Mouse (Mus musculus) forebrain, embryonic 10.5 days (tissue): Measurements from ENCODE around the gene Dctn3. TPM values are rescaled to one million over a fixed set of nuclear protein-coding genes. Genes with fewer than 3 reads are reported as not detected.
A peak's percentile ranks its signal among the peaks of the same experiment; 100 is the strongest.

Experiments used
- DNase-seq: peaks from one replicate; pipeline ENCODE4 v3.0.0-alpha.2; 2017; ENCODE audit warnings: low spot score; ENCODE audit errors: extremely low spot score
- H3K27ac ChIP-seq: fragments of 300-500 bp; sonication (generic); 2 replicates; pipeline ENCODE4 v1.5.1; 2016; ENCODE audit warnings: mild to moderate bottlenecking
- H3K27me3 ChIP-seq: fragments of 300-500 bp; sonication (generic); 2 replicates; pipeline ENCODE4 v1.6.1; 2016; ENCODE audit warnings: mild to moderate bottlenecking; ENCODE audit not compliant: poor library complexity, severe bottlenecking
- H3K36me3 ChIP-seq: fragments of 300-500 bp; sonication (generic); replicated peaks from 2 replicates; pipeline ENCODE4 v1.6.1; 2016; ENCODE audit warnings: mild to moderate bottlenecking, moderate library complexity
- H3K4me1 ChIP-seq: fragments of 300-500 bp; sonication (generic); 2 replicates; pipeline ENCODE4 v1.6.1; 2016
- H3K4me3 ChIP-seq: fragments of 300-500 bp; sonication (generic); 2 replicates; pipeline ENCODE4 v1.5.1; 2016; ENCODE audit warnings: mild to moderate bottlenecking, moderate library complexity
- H3K9me3 ChIP-seq: fragments of 300-500 bp; sonication (generic); 2 replicates; pipeline ENCODE4 v1.6.1; 2016; ENCODE audit warnings: mild to moderate bottlenecking, moderate library complexity
- WGBS: fragments of 180-500 bp; shearing (Covaris S2); methylation state at CpG from one replicate; pipeline ENCODE4 v1.1.7; 2016; 5-methylcytosine and 5-hydroxymethylcytosine counted together
- polyA plus RNA-seq: library from polyadenylated mRNA; unstranded; fragments of >200 nt; fragmentation: Nextera tagmentation; extraction: Ambion mirVana; gene quantifications from 2 replicates; pipeline ENCODE4 v1.2.1, GENCODE M21; 2016

Gene Dctn3
- polyA plus RNA-seq, 1 experiment from 2014 or later: 141 TPM

- DNase-seq: peak; percentile 55
- Histone ChIP-seq H3K4me1 (peaks cover 52% of the 10 kb centered on the region), H3K9me3 (no peaks in the 10 kb centered on the region), H3K36me3 (no peaks in the 10 kb centered on the region), H3K27ac (peak overlapping the region; percentile 80), H3K27me3 (peaks cover 86% of the 10 kb centered on the region), H3K4me3 (peak overlapping the region; percentile 53)
- WGBS: 7% methylated on average over 20 of the region's 20 CpGs
Measured at GRCm38 (mm10) chr4:41726826-41727621, 4.1 kb upstream of the Dctn3 start.

- Histone ChIP-seq H3K27ac (no peak overlapping the region; the same call in 1 of the 2 replicates), H3K36me3 (peaks cover 57% of the 10 kb centered on the region), H3K4me3 (no peak overlapping the region), H3K9me3 (no peaks in the 10 kb centered on the region), H3K4me1 (peaks cover 47% of the 10 kb centered on the region), H3K27me3 (no peaks in the 10 kb centered on the region)
- no peak for DNase-seq
- WGBS: 68% methylated on average over 6 of the region's 6 CpGs
Measured at GRCm38 (mm10) chr4:41716834-41717233, 6.1 kb downstream of the Dctn3 start.

- Histone ChIP-seq H3K9me3 (no peaks in the 10 kb centered on the region), H3K27me3 (no peaks in the 10 kb centered on the region), H3K4me3 (no peak overlapping the region), H3K4me1 (peaks cover 52% of the 10 kb centered on the region), H3K27ac (no peak overlapping the region), H3K36me3 (peaks cover 70% of the 10 kb centered on the region)
- DNase-seq: no peak
- 85% methylated on average over 5 of the region's 5 CpGs for WGBS
Measured at GRCm38 (mm10) chr4:41715596-41715995, 7.4 kb downstream of the Dctn3 start.

GRCm38 (mm10) chr4:41715082-41715481, 7.9 kb downstream of the Dctn3 start:
- no peaks in the 10 kb centered on the region for H3K27me3 ChIP-seq
- H3K27ac ChIP-seq: no peak overlapping the region
- DNase-seq: no peak
- H3K4me3 ChIP-seq: no peak overlapping the region
- H3K4me1 ChIP-seq: peaks cover 52% of the 10 kb centered on the region
- H3K36me3 ChIP-seq: peaks cover 73% of the 10 kb centered on the region
- H3K9me3 ChIP-seq: no peaks in the 10 kb centered on the region
- WGBS: 81% methylated on average over 8 of the region's 8 CpGs

- no peaks in the 10 kb centered on the region for H3K27me3 ChIP-seq
- peak; percentile 49 for DNase-seq
- peak overlapping the region; percentile 75 for H3K4me3 ChIP-seq
- no peak overlapping the region for H3K27ac ChIP-seq
- 14% methylated on average over 8 of the region's 8 CpGs for WGBS
- H3K36me3 ChIP-seq: peaks cover 66% of the 10 kb centered on the region
- H3K4me1 ChIP-seq: peaks cover 52% of the 10 kb centered on the region
- no peaks in the 10 kb centered on the region for H3K9me3 ChIP-seq
Measured at GRCm38 (mm10) chr4:41714276-41714675, 8.7 kb downstream of the Dctn3 start.

- peak; percentile 88 for DNase-seq
- H3K36me3 ChIP-seq: peaks cover 57% of the 10 kb centered on the region
- H3K27ac ChIP-seq: peak within 1 kb of the TSS; percentile 96
- WGBS: under 1% methylated on average over 61 of the region's 61 CpGs
- H3K27me3 ChIP-seq: no peaks in the 10 kb centered on the region
- peaks cover 57% of the 10 kb centered on the region for H3K4me1 ChIP-seq
- peak within 1 kb of the TSS; percentile 75 for H3K4me3 ChIP-seq
- no peaks in the 10 kb centered on the region for H3K9me3 ChIP-seq
Measured at GRCm38 (mm10) chr4:41713197-41714067, 9.5 kb downstream of the Dctn3 start, which contains the start of gene Rpp25l. Gene Rpp25l, minus strand, starts transcription at chr4:41713534.

- Histone ChIP-seq H3K36me3 (peaks cover 49% of the 10 kb centered on the region), H3K4me1 (peaks cover 65% of the 10 kb centered on the region), H3K27me3 (peaks cover 4% of the 10 kb centered on the region; the same call in 1 of the 2 replicates), H3K4me3 (peak overlapping the region; percentile 75), H3K9me3 (no peaks in the 10 kb centered on the region), H3K27ac (peak overlapping the region; percentile 96)
- 55% methylated on average over 31 of the region's 31 CpGs for WGBS
- DNase-seq: no peak
Measured at GRCm38 (mm10) chr4:41712421-41713196, 10.4 kb downstream of the Dctn3 start.

- DNase-seq: no peak
- H3K4me3 ChIP-seq: peak overlapping the region; percentile 75
- H3K36me3 ChIP-seq: peaks cover 41% of the 10 kb centered on the region
- WGBS: 84% methylated on average over 16 of the region's 16 CpGs
- peaks cover 9% of the 10 kb centered on the region; the same call in 1 of the 2 replicates for H3K27me3 ChIP-seq
- peak overlapping the region; percentile 96 for H3K27ac ChIP-seq
- H3K9me3 ChIP-seq: no peaks in the 10 kb centered on the region
- H3K4me1 ChIP-seq: peaks cover 67% of the 10 kb centered on the region
Measured at GRCm38 (mm10) chr4:41711705-41712375, 11.1 kb downstream of the Dctn3 start.

GRCm38 (mm10) chr4:41710229-41710628, 12.7 kb downstream of the Dctn3 start:
- Histone ChIP-seq H3K4me3 (no peak overlapping the region), H3K27ac (no peak overlapping the region), H3K36me3 (peaks cover 28% of the 10 kb centered on the region), H3K9me3 (no peaks in the 10 kb centered on the region), H3K4me1 (peaks cover 72% of the 10 kb centered on the region), H3K27me3 (peaks cover 25% of the 10 kb centered on the region)
- DNase-seq: no peak
- 73% methylated on average over 4 of the region's 4 CpGs for WGBS

GRCm38 (mm10) chr4:41708192-41708745, 14.7 kb downstream of the Dctn3 start:
- Histone ChIP-seq H3K27me3 (peaks cover 42% of the 10 kb centered on the region), H3K4me3 (no peak overlapping the region), H3K36me3 (peaks cover 24% of the 10 kb centered on the region), H3K4me1 (peaks cover 70% of the 10 kb centered on the region), H3K9me3 (no peaks in the 10 kb centered on the region), H3K27ac (no peak overlapping the region; the same call in 1 of the 2 replicates)
- DNase-seq: no peak
- whole genome bisulfite sequencing: 45% methylated on average over 8 of the region's 8 CpGs

- Histone ChIP-seq H3K27me3 (peaks cover 45% of the 10 kb centered on the region), H3K9me3 (no peaks in the 10 kb centered on the region), H3K4me1 (peaks cover 61% of the 10 kb centered on the region), H3K27ac (peak overlapping the region; percentile 71), H3K36me3 (peaks cover 19% of the 10 kb centered on the region), H3K4me3 (peak overlapping the region; percentile 23; the same call in 1 of the 2 replicates)
- 3% methylated on average over 13 of the region's 13 CpGs for WGBS
- peak; percentile 71 for DNase-seq
Measured at GRCm38 (mm10) chr4:41707011-41707535, 15.9 kb downstream of the Dctn3 start.
